Mouse (Mus musculus) intestine, postnatal 0 days (tissue): ENCODE data around the gene Ms4a15. TPM values are rescaled to one million over a fixed set of nuclear protein-coding genes. Genes with fewer than 3 reads are reported as not detected.
A peak's percentile ranks its signal among the peaks of the same experiment; 100 is the strongest.

Source experiments
- ATAC-seq: fragments of 200-750 bp; cut with Nextera tagmentation; 2 replicates; pipeline ENCODE4 v1.8.0; 2017; ENCODE audit warnings: mild to moderate bottlenecking, moderate TSS enrichment, moderate library complexity
- H3K27ac ChIP-seq: fragments of 300-500 bp; sonication (generic); 2 replicates; pipeline ENCODE4 v1.5.1; 2014; ENCODE audit warnings: mild to moderate bottlenecking, low read depth, low read length, moderate library complexity
- H3K27me3 ChIP-seq: fragments of 300-500 bp; sonication (generic); replicated peaks from 2 replicates; pipeline ENCODE4 v1.6.1; 2014; ENCODE audit warnings: low read length, mixed read lengths; ENCODE audit not compliant: control insufficient read depth, insufficient read depth
- H3K36me3 ChIP-seq: fragments of 300-500 bp; sonication (generic); 2 replicates; pipeline ENCODE4 v1.6.1; 2014; ENCODE audit warnings: mild to moderate bottlenecking, moderate library complexity; ENCODE audit not compliant: control insufficient read depth, insufficient read depth
- H3K4me1 ChIP-seq: fragments of 300-500 bp; sonication (generic); replicated peaks from 2 replicates; pipeline ENCODE4 v1.6.1; 2014; ENCODE audit warnings: antibody characterized with exemption, low read length, mixed read lengths; ENCODE audit not compliant: control insufficient read depth, insufficient read depth
- H3K4me2 ChIP-seq: fragments of 300-500 bp; sonication (generic); replicated peaks from 2 replicates; pipeline ENCODE4 v1.6.1; 2014; ENCODE audit warnings: low read depth, mild to moderate bottlenecking, moderate library complexity
- H3K4me3 ChIP-seq: fragments of 300-500 bp; sonication (generic); 2 replicates; pipeline ENCODE4 v1.5.1; 2014; ENCODE audit warnings: low read depth, low read length
- H3K9ac ChIP-seq: fragments of 300-500 bp; sonication (generic); 2 replicates; pipeline ENCODE4 v1.6.1; 2014; ENCODE audit warnings: mild to moderate bottlenecking, low read depth, low read length
- H3K9me3 ChIP-seq: fragments of 300-500 bp; sonication (generic); 2 replicates; pipeline ENCODE4 v1.6.1; 2016; ENCODE audit warnings: mixed run types; ENCODE audit not compliant: control insufficient read depth
- CTCF ChIP-seq: sonication (generic); IDR thresholded peaks from 2 replicates; pipeline ENCODE4 v1.5.1; 2016; ENCODE audit warnings: low read depth, mild to moderate bottlenecking, control low read depth, antibody characterized with exemption, moderate library complexity
- WGBS: fragments of 180-500 bp; shearing (Covaris S2); extraction: QIAGEN DNeasy Blood & Tissue Kit; methylation state at CpG from one replicate; pipeline ENCODE4 v1.1.7; 2014; 5-methylcytosine and 5-hydroxymethylcytosine counted together
- polyA plus RNA-seq: library from polyadenylated mRNA; unstranded; fragments of >200 nt; fragmentation: Nextera tagmentation; extraction: Ambion mirVana; gene quantifications from 2 replicates; pipeline ENCODE4 v1.2.1, GENCODE M21; 2015

The Ms4a15 gene
- polyA plus RNA-seq, 1 experiment from 2014 or later: 0.34 TPM

GRCm38 (mm10) chr19:10940801-10941457 is 52.1 kb downstream of the Ms4a15 start:
- 10% methylated on average over 40 of the region's 40 CpGs for WGBS
- H3K27me3 ChIP-seq: no peaks in the 10 kb centered on the region
- no peak overlapping the region for H3K9ac ChIP-seq
- H3K4me1 ChIP-seq: no peaks in the 10 kb centered on the region; the same call in 1 of the 2 replicates
- TF ChIP-seq CTCF: no peak
- no peak overlapping the region for H3K27ac ChIP-seq
- peak; percentile 55 for ATAC-seq
- peak overlapping the region; percentile 57 for H3K4me2 ChIP-seq
- peak overlapping the region; percentile 21 for H3K4me3 ChIP-seq
- H3K36me3 ChIP-seq: peaks cover 40% of the 10 kb centered on the region
- H3K9me3 ChIP-seq: no peaks in the 10 kb centered on the region

GRCm38 (mm10) chr19:10940097-10940800 is 52.8 kb downstream of the Ms4a15 start:
- 24% methylated on average over 37 of the region's 37 CpGs for WGBS
- Histone ChIP-seq H3K9me3 (no peaks in the 10 kb centered on the region), H3K4me1 (no peaks in the 10 kb centered on the region; the same call in 1 of the 2 replicates), H3K27ac (no peak overlapping the region), H3K4me3 (peak overlapping the region; percentile 21), H3K27me3 (no peaks in the 10 kb centered on the region), H3K9ac (no peak overlapping the region), H3K4me2 (peak overlapping the region; percentile 57), H3K36me3 (peaks cover 36% of the 10 kb centered on the region)
- TF ChIP-seq CTCF: peak; percentile 92
- ATAC-seq: peak; percentile 85

GRCm38 (mm10) chr19:10938771-10939170 is 54.3 kb downstream of the Ms4a15 start:
- no peaks in the 10 kb centered on the region for H3K9me3 ChIP-seq
- no peak overlapping the region for H3K27ac ChIP-seq
- no peak overlapping the region for H3K9ac ChIP-seq
- H3K4me2 ChIP-seq: no peak overlapping the region
- H3K36me3 ChIP-seq: peaks cover 22% of the 10 kb centered on the region
- H3K27me3 ChIP-seq: no peaks in the 10 kb centered on the region
- H3K4me3 ChIP-seq: no peak overlapping the region
- H3K4me1 ChIP-seq: no peaks in the 10 kb centered on the region; the same call in 1 of the 2 replicates
- TF ChIP-seq CTCF: no peak
- 25% methylated on average over 3 of the region's 3 CpGs for WGBS
- no peak for ATAC-seq

DNA sequence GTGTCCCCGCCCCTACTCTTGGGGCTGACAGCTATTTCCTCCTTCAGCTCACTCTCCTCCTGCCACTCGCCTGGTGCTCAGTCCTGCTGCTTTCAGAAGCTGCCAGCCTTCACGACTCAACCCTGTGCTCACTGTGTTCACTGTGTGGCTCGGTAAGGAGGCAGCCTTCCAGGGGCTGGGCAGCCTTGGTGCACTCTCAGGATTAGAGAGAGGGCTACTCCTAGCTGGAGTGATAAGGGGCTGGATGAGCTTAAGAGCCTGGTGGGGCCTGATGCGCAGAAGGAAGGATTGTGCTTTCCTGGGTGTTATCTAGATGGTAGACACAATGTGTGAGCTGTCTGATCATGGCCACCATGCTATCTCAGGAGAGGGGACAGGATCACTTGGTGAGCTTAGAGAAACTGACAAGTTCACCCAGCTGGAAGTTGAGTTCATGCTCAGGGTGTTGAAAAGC is 55.9 kb downstream of the Ms4a15 start, which contains the start of gene Ptgdr2:
TSS of gene Ptgdr2 (plus strand) at position 51 of the 454 bp plus-strand sequence.
- H3K36me3 ChIP-seq: peaks cover 6% of the 10 kb centered on the region
- H3K9me3 ChIP-seq: no peaks in the 10 kb centered on the region
- no peak within 1 kb of the TSS for H3K9ac ChIP-seq
- 32% methylated on average over 5 of the region's 5 CpGs for WGBS
- TF ChIP-seq CTCF: no peak
- no peaks in the 10 kb centered on the region for H3K27me3 ChIP-seq
- no peak within 1 kb of the TSS for H3K27ac ChIP-seq
- no peak for ATAC-seq
- H3K4me3 ChIP-seq: no peak within 1 kb of the TSS
- no peaks in the 10 kb centered on the region; the same call in 1 of the 2 replicates for H3K4me1 ChIP-seq
- no peak within 1 kb of the TSS for H3K4me2 ChIP-seq

DNA sequence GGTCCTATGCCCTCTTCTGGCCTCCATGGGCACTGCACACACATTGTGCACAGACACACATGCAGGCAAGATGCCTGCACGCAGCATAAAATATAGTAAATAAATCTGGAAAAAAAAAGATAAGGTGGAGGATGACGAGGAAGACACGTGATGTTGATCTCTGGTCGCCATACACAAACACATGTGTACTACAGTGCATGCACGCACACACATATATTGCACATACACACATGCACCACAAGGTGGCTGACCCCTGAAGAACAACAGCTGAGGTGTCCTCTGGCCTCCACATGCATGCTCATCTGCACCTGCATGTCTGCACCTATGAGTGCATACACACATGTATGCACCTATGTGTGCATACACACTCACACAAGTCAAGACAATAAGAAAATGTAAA is 57.0 kb downstream of the Ms4a15 start:
- peak; percentile 26; the same call in 1 of the 2 replicates for TF ChIP-seq CTCF

DNA sequence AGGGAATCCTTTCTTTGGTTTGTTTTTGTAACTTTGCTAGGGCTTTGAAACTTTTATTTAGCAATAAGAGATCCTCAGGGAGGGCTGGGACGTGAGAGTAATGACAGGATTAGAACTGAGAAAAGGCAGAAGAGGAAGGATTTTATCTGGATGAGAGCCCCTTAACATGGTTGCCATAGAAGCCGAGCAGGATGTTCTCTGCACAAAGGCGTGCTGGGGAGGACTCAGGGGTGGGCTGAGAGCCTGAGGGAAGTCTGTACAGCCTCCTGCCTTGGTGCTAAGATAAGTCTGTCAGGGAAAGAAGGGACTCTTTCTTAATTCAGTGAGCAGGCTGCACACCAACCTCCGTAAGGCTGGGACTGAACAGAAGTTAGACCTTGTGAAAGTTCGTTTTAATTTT is 58.0 kb downstream of the Ms4a15 start:
- no peak overlapping the region for H3K27ac ChIP-seq
- WGBS: 55% methylated on average over 5 of the region's 5 CpGs
- H3K9me3 ChIP-seq: no peaks in the 10 kb centered on the region
- H3K4me2 ChIP-seq: no peak overlapping the region
- no peak for TF ChIP-seq CTCF
- no peak overlapping the region for H3K9ac ChIP-seq
- H3K4me3 ChIP-seq: no peak overlapping the region
- no peak for ATAC-seq
- no peaks in the 10 kb centered on the region for H3K4me1 ChIP-seq
- H3K36me3 ChIP-seq: no peaks in the 10 kb centered on the region
- H3K27me3 ChIP-seq: no peaks in the 10 kb centered on the region

More for the DNA sequence above, 57.0 kb downstream of the Ms4a15 start:
- Histone ChIP-seq H3K9ac (no peak overlapping the region), H3K4me1 (no peaks in the 10 kb centered on the region; the same call in 1 of the 2 replicates), H3K27me3 (no peaks in the 10 kb centered on the region), H3K9me3 (no peaks in the 10 kb centered on the region), H3K36me3 (no peaks in the 10 kb centered on the region), H3K4me2 (no peak overlapping the region), H3K4me3 (no peak overlapping the region), H3K27ac (no peak overlapping the region)
- WGBS: 90% methylated on average over 5 of the region's 5 CpGs
- ATAC-seq: no peak
